Mouse (Mus musculus) megakaryocyte, embryonic 14.5 days (primary cell): Measurements from ENCODE around the gene Acot7.

Experiments
- FLI1 ChIP-seq: IDR thresholded peaks from 2 replicates; pipeline ENCODE4 v1.6.1; 2012; ENCODE audit warnings: low read length, inconsistent platforms, mixed read lengths
- GATA1 ChIP-seq: IDR thresholded peaks from 3 replicates; pipeline ENCODE4 v1.6.1; 2012; ENCODE audit warnings: mixed read lengths, low read length, inconsistent platforms, borderline replicate concordance

DNA sequence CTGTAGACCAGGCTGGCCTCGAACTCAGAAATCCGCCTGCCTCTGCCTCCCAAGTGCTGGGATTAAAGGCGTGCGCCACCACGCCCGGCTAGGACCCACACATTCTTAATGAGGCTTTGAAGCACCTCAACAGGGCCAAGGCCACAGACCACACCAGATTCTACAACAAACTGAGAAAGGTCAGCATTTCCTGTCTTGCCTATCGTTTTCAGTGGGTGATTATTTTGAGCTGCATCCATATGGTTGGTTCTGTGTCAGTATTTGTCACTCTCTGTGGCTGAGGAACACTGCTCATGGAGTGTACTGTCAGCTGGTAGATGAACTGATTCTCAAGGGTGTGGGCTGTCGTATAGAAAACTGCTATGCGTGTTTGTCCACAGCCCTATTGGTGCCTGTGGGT is 18.3 kb downstream of the Acot7 start:
- TF ChIP-seq GATA1 (no peak), FLI1 (no peak)
